Mouse (Mus musculus) inflammation-experienced regulatory T-cells (primary cell): ENCODE data around the gene Olfr1459. TPM values are rescaled to one million over a fixed set of nuclear protein-coding genes. Genes with fewer than 3 reads are reported as not detected.

Experiments
- polyA plus RNA-seq, 2 experiments: library from polyadenylated mRNA; unstranded; fragments of 100-300 nt; shearing (Covaris generic); gene quantifications; one replicate each; pipeline ENCODE4 v1.2.1; 2017

Olfr1459 gene
- polyA plus RNA-seq = under 1 TPM; 0.07 to 0.38 TPM

DNA sequence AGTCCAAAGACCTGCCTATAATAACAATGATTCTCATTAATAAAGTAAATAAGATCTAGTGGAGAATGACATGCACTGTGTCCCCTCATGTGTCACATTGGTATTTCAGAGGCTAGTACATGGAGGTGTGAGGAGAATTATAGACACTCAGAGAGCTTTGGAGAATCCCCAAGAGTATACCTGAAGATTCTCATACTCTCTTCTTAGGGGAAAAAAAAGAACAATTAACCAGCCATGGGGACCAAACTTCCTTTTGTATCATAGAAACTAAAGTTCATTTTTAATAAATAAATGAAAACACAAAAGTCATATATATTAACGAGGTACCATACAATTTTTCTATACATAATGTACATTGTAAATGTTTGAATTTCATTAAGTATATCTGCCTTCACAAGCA is at the start of gene Olfr1459:
Gene Olfr1459, minus strand, starts transcription at position 101 of the 400 bp plus-strand sequence.

GRCm38 (mm10) chr19:13185434-13185833 is 36.1 kb upstream of the Olfr1459 start, which contains the start of gene Olfr1462:
TSS of gene Olfr1462 (plus strand) at chr19:13185734.

GRCm38 (mm10) chr19:13162700-13163099 is 13.4 kb upstream of the Olfr1459 start, which contains the start of gene Olfr1461:
TSS of gene Olfr1461 (plus strand) at chr19:13163000.

GRCm38 (mm10) chr19:13106675-13107074 is 42.7 kb downstream of the Olfr1459 start, which contains the start of gene Olfr1458:
TSS of gene Olfr1458 (minus strand) at chr19:13106775.

GRCm38 (mm10) chr19:13097791-13098190 is 51.6 kb downstream of the Olfr1459 start, which contains the start of gene Olfr1457:
TSS of gene Olfr1457 (minus strand) at chr19:13097891.

Other genes with a start within 250 kb of the Olfr1459 start
- gene Olfr1447, start 245.8 kb downstream of the Olfr1459 start, polyA plus RNA-seq = not detected
- gene Olfr1448, start 225.1 kb downstream of the Olfr1459 start, polyA plus RNA-seq = under 1 TPM; 0.04 to 0.70 TPM
- not detected for gene Olfr1449, start 218.7 kb downstream of the Olfr1459 start, polyA plus RNA-seq
- gene Olfr1450, start 199.3 kb downstream of the Olfr1459 start, polyA plus RNA-seq = under 1 TPM in 1 of 2 experiments, not detected in 1; 0.97 TPM
- gene Olfr1451, start 154.5 kb downstream of the Olfr1459 start, polyA plus RNA-seq = 1 to 10 TPM in 1 of 2 experiments, not detected in 1; 2.2 TPM
- gene Olfr1453, start 121.2 kb downstream of the Olfr1459 start, polyA plus RNA-seq = not detected
- not detected for gene Olfr1454, start 88.9 kb downstream of the Olfr1459 start, polyA plus RNA-seq
- gene Olfr1457, start 51.7 kb downstream of the Olfr1459 start, polyA plus RNA-seq = 1 to 10 TPM in 1 of 2 experiments, not detected in 1; 1.1 TPM
- under 1 TPM in 1 of 2 experiments, not detected in 1; 0.77 TPM for gene Olfr1458, start 42.8 kb downstream of the Olfr1459 start, polyA plus RNA-seq
- gene Olfr1461, start 13.5 kb upstream of the Olfr1459 start, polyA plus RNA-seq = under 1 TPM in 1 of 2 experiments, not detected in 1; 0.71 TPM
- under 1 TPM in 1 of 2 experiments, not detected in 1; 0.05 TPM for gene Olfr1462, start 36.2 kb upstream of the Olfr1459 start, polyA plus RNA-seq
- gene Olfr1463, start 81.8 kb upstream of the Olfr1459 start, polyA plus RNA-seq = not detected
- gene Olfr1465, start 166.0 kb upstream of the Olfr1459 start, polyA plus RNA-seq = not detected
- gene Olfr1466, start 189.3 kb upstream of the Olfr1459 start, polyA plus RNA-seq = not detected
- under 1 TPM; 0.06 to 0.65 TPM for gene Olfr1467, start 212.7 kb upstream of the Olfr1459 start, polyA plus RNA-seq